Mouse (Mus musculus): ENCODE measurements around the gene Catsperd. TPM values are rescaled to one million over a fixed set of nuclear protein-coding genes. Genes with fewer than 3 reads are reported as not detected.
A peak's percentile ranks its signal among the peaks of the same experiment; 100 is the strongest.

Catsperd gene
- 1 to 10 TPM; 1.1 to 1.3 TPM for total RNA-seq (2021)
- long read RNA-seq, partial matches to known transcripts: 0 of 1 reads
- long read RNA-seq, other reads (novel, unspliced or antisense): 1 of 1 reads

DNA sequence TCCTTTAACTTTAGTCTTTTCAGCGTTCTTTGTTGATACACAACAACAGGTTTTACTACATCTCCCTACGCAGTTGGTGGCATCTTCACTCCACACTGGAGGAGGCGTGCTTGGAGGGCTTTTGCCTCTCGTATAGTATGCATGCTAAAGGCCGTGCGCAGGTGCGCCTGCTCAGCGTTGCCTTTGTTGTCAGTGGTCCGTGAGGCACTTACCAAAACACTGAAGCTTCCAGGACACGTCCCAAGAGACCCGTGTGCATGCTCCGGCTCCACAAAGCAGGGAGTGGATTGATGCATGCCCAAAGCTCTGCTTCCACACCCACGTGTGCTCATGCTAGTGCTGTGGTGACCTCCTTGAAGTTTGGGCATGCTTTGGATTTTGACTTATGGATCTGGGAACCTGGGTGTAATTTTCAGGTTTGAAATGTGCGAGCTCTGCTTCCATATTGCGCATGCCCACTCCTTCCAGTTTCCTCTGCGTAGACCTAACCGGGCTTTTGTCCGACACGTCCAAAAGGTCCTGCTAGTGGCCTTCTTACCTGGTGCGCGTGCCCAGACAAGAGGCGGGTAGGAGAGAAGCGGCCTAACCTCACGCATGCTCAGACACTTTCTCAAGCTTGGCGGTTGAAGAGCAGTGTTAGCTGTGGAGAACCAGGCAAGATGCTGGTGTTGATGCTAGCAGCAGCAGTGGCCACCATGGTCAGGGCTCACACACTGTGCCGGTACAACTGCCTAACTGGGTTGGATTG, at the start of gene Catsperd:
TSS of gene Catsperd (plus strand) at position 614 of the 748 bp plus-strand sequence.
- DNase-seq (ENCODE audit: low spot score in 2 of 2): peak in 1 of 2 experiments; percentile 5

DNA sequence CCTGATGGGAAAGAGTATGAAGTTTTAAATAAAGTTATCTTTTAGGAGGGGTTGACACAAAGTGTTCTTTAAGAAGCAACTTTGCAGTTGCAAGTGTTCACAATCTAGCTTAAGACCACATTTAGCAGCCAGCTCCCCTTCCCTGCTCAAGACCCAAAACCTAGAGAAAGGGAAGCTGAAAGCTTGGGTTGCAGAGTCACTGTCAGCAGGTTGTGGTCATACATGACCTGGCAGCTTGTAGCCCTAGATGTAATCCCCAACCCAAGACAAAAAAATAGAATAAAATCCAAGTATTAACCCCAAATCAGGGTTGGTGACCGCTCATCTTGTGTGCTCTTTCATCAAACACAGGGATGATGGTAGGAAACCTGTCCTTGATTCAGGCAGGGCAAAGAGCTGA, 44.9 kb upstream of the Catsperd start:
- no peak for DNase-seq (ENCODE audit: low spot score in 2 of 2)

DNA sequence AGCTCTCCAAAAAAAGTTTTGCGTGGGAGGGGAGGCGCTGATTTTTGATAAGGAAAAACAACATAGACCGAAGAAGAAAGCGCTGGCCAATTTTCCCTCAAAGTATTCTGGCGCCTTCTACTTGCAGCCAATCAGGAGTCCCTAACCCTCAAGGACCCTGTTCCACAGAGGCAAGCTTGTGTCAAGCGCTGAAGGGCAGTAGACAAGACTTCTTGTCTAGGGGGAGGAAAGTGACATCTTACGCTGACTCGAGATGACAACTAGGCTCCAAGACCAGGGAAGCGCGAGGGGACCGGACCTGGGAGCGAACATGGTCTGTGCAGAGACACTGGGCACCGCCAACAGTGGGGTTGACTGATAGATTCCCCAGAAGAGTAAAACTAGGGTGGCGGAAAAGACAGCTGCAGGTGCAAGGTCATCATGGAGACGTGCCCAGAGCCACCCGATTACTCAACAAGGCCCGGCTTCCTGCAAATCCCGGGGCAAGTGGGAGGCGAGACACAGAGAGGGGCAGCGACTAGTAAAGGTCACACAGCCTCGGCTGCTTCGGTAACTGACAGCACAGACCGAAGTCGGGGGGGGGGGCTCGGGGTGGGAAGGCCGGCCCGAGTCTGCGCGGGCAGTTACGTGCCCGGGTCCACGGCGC, 44.2 kb upstream of the Catsperd start:
- no peak for DNase-seq (ENCODE audit: low spot score in 2 of 2)

DNA sequence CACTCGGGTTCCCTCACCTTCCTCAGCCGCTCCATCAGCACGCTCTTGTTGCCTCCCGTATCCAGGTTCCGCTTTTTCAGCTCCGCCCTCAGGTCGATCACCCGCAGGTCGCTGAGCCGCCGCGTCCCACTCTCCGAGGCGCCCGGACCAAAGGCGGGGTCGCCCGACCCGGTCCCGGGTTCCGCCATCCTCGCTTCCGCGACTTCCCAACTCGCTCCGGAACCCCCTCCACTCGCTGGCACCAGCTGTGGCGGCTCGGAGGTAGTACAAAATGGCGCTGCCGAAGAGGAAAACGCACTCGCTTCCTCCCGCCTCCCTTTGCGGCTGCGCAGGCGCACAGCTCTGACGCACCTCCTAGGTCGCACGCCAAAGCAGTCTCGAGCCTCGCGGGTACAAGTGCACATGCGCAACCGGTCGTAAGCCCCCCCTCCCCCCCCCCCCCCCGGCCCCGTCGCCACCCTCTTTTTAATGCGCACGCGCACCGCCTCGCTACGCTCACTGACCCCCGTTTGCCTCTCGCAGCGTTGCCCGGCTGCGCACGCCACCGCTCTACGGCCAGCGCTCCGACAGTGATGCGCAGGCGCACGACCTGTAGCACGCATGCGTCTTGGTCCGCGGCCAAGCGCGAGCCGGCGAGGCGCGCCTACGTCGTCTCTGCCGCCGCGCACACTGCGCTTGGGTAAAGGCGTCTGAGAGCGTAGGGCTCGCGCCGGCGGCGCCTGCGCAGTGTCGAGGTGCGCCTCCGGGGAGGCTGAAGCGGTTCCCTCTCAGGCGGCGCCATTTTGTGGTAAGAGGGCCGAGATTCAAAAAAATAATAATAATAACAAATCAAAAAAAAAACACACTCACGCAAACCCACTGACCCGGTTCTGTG, 43.4 kb upstream of the Catsperd start, which contains the start of the genes Safb2 and Safb:
TSS of gene Safb2 (minus strand) at position 329 of the 874 bp plus-strand sequence.
TSS of gene Safb (plus strand) at position 569 of the 874 bp plus-strand sequence.
- DNase-seq (ENCODE audit: low spot score in 2 of 2): peak; percentile 99 to 100

DNA sequence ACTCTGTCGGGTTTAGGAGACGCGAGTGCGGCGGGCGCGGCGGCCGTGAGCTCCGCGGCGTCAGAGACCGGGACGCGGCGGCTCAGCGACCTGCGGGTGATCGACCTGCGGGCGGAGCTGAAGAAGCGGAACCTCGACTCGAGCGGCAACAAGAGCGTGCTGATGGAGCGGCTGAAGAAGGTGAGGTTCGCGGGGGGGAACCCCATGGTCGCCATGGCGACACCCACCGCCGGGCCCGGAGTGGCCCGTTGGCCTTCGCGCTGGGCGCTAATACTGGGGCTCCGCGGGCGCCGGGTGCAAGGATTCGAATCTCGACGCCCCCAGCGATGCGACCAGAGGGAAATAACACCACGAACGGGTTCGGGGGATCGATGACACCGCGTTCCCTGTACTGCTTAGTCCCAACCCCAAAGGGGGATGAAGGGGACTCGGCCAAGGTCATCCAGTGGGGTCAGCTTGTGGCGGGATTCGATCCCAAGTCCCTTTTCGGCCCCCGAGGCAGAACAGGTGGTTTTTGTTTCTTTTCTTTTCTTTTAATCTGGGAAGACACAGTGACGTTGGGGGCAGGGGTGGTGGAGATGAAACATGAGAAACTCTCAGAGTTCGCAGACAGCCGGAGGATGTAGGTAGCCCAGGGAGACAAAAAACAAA, 42.6 kb upstream of the Catsperd start:
- DNase-seq (ENCODE audit: low spot score in 2 of 2): no peak

DNA sequence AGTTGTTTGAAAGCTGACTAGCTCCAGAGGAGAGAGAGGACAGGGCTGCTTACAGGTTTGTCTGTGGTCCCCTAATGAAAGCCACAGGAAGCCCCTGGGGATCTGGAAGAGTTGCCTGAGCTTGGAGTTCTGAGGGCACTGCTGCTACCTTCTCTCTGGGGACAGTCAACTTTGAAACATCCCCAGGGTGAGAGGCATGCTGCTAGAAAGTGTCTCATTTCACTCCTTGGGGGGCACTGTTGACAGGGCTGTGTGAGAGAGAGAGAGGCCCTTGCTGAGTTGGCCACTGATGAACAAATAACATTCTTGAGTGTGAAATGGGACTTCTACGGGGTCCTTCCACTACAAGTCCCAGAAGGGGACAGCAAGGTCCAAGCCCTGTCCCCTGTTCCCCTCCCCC, 40.2 kb upstream of the Catsperd start:
- no peak for DNase-seq (ENCODE audit: low spot score in 2 of 2)

DNA sequence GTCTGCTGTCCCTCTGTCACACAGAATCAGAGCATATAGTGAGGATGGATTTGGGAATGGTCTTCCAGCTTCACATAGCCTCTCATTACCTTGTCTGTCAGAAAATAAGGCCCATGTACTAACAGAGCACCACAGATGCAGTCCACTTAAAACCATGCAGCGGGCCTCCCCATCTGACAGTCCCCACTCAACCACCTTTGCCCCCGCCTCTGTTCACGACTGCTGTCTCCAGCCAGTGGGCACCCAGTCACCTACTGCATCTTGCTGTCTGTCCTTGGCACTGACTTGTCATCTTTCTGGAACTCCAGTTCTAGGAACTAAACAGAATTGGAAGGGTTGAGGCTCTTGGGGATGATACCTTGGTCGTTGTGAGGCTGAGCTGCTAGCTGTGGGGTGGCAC, 39.0 kb upstream of the Catsperd start:
- no peak for DNase-seq (ENCODE audit: low spot score in 2 of 2)

DNA sequence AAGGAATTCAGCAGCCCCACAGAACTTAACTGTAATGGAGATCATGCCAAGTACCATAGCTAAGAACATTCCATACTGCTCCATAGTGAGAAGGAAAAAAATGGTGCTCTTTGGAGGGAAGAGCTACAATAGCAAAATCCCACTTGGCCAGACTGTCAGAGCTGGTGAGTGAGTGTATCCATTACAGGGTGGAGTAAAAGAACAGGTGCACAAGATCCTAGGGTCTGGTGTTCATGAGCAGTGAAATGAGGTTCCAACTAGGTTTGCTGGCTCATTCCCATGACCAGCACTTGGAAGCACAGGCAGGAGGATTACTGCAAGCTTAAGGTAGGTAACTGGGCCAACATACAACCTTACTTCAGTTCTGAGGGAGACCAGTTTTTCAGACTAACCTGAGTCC, 35.4 kb upstream of the Catsperd start:
- DNase-seq (ENCODE audit: low spot score in 2 of 2): no peak

DNA sequence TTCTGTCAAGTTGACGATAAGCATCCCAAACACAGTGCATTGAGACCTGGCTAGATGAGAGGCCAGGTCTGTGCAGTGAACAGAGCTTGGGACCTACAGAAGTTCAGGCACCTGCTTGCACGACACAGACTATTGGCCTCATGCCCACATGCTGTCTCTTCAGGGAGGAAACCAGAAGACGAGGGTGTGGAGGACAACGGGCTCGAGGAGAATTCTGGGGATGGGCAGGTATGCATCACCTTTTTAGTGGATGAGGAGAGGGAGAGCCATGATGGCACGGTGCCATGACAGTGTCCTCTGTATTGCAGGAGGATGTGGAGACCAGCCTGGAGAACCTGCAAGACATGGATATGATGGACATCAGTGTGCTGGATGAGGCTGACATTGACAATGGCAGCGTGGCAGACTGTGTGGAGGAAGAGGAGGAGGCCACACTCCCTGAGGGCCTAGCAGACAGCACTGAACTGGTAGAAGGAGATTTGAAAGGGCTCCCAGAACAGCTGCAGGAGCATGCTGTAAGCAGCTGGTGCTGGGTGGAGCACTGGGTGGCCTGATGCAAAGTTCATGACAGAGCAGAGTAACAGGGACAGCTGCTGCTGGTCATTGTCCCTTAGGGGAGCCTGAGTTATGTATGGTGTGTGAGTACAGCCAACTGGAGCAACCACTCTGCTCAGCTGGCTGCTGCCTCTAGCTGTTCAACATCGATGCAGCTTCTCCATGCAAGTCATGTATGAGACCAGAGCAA, 34.2 kb upstream of the Catsperd start:
- DNase-seq (ENCODE audit: low spot score in 2 of 2): no peak

DNA sequence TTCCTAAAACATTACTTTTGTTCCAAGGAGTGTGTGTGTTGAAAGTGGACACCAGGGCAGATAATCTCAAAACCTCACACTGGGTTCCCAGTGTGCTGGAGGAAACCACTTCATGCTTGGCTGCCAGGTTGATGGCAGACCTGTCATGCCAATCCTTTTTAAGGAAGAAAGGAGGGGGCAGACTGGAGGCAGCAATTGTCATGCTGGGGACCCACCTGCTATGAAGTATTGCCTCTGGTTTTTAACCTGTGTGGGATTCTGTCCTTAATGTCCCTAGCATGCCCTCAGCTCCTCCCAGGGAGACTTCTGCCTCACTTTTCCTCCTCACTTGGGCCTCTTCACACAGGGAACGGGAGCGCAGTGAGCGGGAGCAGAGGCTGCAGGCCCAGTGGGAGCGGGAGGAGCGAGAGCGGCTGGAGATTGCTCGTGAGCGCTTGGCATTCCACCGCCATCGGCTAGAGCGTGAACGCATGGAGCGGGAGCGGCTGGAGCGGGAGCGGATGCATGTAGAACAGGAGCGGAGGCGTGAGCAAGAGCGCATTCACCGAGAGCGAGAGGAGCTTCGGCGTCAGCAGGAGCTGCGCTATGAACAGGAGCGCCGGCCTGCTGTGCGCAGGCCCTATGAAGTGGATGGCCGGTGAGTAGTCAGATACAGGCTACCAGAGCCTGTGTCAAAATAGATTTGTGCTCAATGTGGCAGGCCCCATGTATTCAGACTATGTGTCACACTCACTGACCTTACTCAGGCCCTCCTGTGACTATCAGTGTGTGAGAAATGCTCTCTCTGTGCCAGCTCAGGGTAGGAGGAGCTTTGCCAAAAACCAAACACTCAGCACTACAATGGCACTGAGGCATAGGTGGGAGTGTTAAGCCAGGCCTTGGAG, 24.5 kb upstream of the Catsperd start:
- DNase-seq (ENCODE audit: low spot score in 2 of 2): no peak

DNA sequence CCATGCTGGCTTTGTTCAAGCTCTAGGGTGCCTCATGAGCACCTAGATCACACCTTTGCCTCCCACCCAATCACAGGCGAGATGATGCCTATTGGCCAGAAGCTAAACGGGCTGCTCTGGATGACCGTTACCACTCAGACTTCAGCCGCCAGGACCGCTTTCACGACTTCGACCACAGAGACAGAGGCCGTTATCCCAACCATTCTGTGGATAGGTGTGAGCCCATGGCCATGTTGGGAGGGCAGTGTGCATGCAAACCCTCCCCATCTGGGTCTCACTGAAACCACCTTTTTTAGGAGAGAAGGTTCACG, 23.9 kb upstream of the Catsperd start:
- DNase-seq (ENCODE audit: low spot score in 2 of 2): no peak

DNA sequence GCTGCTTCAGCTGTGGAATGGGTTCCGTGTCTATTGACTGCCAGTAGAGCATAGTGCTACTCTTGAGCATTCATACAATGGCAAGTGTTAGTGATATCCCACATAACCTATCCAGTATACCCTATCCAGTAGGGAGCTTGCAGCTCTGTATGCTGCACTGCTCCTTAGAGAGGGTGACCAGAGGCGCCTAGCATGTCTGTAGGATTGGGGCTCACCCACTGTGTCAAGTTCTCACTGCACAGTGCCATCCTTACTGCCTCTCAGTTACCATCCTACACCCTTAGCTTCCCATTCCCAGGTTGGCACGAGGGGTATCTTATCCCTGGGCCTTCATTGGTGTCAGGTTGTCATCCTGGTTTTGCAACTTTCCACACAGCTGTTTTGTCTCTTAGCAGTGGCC, 23.5 kb upstream of the Catsperd start:
- DNase-seq (ENCODE audit: low spot score in 2 of 2): no peak

DNA sequence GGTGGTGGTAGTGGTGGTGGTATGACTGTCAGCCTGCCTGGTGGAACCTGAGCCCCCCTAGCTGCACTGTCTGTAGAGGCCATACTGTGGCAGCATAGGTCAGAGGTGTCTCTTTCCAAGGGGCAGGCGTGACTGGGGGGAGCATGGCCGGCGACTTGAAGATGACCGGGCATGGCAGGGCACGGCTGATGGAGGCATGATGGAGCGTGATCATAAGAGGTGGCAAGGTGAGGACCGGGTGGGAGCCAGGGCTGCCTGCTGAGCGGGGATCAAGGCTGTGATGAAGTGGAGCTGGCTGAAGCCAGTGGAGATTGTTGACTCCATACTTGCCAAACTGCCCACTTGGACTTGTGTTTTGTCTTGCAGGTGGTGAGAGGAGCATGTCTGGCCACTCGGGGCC, 22.5 kb upstream of the Catsperd start:
- no peak for DNase-seq (ENCODE audit: low spot score in 2 of 2)

DNA sequence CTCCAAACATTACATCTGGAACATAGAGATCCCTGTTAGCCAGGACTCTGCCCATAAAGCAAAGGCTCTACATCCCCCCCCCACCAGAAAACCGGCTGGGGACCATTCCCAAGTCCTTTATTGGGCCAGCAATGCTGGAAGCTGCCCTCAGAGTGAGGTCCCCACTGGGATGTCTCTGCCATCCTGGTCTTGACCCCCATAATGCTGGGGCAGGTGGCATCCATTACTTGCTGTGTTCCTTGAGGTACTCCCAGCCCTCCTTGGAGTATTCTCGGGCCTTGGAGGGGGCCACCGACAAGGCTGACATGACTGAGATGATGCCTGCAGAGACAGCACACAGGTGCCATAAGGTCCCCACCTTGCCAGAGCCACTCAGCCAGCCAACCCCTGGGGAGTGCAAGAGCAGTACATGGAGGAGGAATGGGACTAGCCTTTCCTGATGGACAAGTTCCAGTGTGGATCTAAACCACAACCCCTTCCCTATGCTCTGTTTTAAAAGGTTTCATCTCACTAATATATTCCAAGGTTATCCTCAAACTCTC, 20.4 kb upstream of the Catsperd start:
- no peak for DNase-seq (ENCODE audit: low spot score in 2 of 2)

DNA sequence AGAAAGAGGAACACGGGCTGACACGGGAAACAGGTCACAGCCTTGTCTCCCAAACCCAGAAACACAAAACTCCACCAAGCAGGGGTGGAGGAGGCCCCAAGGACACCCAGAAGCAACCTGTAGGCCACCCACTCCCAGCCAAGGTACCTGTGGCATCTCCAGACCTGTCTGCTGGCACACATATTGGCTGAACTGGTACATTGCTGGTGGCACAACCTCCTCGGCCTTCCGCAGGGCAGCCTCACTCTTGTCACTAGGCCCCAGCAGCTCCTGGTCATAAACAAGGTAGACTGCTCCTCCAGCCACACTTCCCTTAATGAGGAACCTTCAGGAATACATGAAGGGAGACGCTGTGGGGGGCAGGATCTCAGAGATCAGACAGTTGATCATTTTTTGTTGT, 19.2 kb upstream of the Catsperd start:
- no peak for DNase-seq (ENCODE audit: low spot score in 2 of 2)

DNA sequence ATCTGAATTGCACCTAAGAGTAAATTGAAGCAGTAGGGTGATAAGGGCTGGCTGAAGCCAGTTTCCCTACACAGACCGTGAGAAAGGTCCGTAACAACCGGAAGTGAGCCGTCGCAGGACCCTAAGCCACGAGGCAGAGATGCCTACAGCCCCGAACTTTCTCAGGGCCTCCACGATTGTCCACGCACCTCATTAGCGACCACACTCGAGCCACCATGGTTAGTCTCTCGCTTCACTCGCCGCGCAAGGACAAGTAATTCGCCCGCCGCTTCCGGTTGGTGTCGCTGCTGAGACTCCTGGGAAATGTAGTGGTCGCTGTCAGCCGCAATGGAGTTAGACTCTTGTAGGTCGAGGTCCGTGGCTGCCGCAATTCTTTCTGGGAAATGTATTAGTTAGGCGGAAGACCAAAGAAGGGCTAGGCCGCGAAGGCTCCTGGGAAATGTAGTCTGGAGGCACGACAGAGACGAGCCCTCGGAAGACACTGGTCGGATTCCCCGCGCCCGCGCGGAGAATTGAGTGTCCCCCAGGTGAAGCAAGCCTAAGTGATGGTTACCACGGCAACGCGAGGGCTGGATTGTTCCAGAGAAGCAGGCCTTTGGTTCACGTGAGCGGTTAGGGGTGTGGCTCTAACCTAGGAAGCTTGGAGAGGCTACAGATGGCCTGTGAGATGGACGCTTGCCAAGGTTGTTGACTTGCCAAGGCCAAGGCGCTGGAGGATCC, 18.3 kb upstream of the Catsperd start, which contains the start of gene 2410015M20Rik:
TSS of gene 2410015M20Rik (minus strand) at position 320 of the 720 bp plus-strand sequence.
- DNase-seq (ENCODE audit: low spot score in 2 of 2): peak; percentile 96 to 99

DNA sequence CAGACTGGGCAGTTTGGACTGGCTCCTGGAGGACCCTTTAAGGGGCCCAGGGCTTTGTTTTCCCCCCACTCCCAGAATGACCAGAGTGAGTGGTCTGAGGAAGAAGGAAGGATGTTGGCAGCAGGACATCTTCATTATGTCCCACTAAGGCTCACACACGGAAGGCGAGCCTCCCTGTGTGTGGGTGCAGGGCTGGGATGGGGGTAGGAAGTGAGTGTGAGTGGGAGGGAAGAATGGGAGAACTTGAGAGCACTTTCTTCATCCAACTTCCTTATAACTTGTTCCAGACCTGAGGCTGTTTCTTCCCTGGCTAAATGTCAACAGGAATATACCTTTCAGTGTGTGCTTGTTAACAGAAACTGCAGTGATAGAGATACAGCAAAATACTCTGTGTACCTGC, 16.6 kb upstream of the Catsperd start:
- DNase-seq (ENCODE audit: low spot score in 2 of 2): no peak

DNA sequence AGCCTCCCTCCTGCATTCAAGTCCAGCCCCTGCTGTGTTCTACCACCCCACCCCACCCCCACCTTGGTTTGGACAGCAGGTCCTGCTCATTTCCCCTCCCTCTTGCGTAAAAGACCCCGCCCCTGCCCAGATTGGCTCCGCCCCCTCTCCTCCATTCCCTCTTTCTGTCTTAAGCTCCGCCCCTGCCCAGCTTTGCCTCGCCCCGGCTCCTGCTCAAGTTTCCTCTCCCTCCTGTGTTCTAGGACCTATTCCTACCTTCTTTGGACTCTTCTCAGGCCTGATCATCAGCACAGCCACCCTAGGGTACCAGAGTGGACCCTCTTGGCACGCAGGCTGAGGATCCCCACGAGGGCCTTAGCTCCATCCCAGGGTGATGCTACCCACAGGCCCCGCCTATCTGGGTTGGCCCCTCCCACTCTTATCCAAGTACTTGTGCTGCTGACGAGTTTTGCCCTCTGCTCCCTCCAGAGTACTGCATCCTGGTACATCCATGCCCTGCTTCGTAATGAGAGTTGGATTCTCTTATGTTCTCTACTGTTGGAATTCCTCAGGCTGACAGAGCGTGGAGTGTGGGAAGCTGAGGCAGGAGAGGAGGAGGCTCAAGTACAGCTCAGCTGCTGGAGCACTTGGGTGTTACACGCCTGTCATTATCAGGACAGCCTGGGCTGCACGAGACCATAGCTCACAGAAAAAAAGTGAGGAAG, 15.9 kb upstream of the Catsperd start:
- no peak for DNase-seq (ENCODE audit: low spot score in 2 of 2)

Data from layer of hippocampus, adult 18-20 months (tissue).